Mouse (Mus musculus): ENCODE results near the gene Usp54.

GRCm38 (mm10) chr14:20508424-20508823 is 132.4 kb downstream of the Usp54 start:
- TF ChIP-seq CTCF (IDR thresholded peaks at IDR 0.05; ENCODE audit: control insufficient read depth, insufficient read depth, insufficient replicate concordance, low read depth, low read length) (no peak), POLR2A (IDR thresholded peaks at IDR 0.05; ENCODE audit: control insufficient read depth, low read depth, low read length) (no peak)

All from testis, adult 2 months (tissue).